Mouse (Mus musculus) lung, postnatal 0 days (tissue): ENCODE data around the gene Ckb.

Source experiments
- CTCF ChIP-seq: IDR thresholded peaks from 2 replicates; pipeline ENCODE4 v1.5.1; 2016; ENCODE audit warnings: antibody characterized with exemption, mild to moderate bottlenecking
- EP300 ChIP-seq: IDR thresholded peaks from 2 replicates; pipeline ENCODE4 v1.6.1; 2016; ENCODE audit warnings: antibody characterized with exemption, mild to moderate bottlenecking, control low read depth

DNA sequence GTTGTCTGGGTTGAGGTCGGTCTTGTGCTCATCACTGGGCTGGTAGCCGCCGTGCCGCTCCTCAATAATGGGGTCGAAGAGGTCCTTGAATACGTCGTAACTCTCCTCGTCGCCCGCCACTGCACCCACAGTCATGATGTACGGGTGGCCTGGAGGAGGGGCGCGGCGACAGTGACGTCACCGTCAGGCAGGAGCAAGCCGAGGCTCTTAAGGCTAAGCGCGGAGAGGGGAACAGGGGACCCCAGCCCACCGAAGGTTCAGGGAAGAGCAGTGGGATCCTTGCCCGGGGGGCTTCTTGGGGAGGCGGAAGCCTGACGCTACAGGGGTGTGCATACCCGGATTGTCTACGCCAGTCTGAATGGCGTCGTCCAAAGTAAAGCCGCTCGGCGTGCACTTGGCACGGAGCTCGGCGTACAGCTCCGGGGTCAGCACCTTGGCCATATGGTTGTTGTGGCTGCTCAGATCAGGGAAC is 671 bp downstream of the Ckb start:
- TF ChIP-seq CTCF (no peak), EP300 (no peak)
